Mouse (Mus musculus): Measurements from ENCODE around the gene Tmem231. TPM values are rescaled to one million over a fixed set of nuclear protein-coding genes. Genes with fewer than 3 reads are reported as not detected.

The Tmem231 gene
- polyA plus RNA-seq, 1 experiment: 4.5 TPM

DNA sequence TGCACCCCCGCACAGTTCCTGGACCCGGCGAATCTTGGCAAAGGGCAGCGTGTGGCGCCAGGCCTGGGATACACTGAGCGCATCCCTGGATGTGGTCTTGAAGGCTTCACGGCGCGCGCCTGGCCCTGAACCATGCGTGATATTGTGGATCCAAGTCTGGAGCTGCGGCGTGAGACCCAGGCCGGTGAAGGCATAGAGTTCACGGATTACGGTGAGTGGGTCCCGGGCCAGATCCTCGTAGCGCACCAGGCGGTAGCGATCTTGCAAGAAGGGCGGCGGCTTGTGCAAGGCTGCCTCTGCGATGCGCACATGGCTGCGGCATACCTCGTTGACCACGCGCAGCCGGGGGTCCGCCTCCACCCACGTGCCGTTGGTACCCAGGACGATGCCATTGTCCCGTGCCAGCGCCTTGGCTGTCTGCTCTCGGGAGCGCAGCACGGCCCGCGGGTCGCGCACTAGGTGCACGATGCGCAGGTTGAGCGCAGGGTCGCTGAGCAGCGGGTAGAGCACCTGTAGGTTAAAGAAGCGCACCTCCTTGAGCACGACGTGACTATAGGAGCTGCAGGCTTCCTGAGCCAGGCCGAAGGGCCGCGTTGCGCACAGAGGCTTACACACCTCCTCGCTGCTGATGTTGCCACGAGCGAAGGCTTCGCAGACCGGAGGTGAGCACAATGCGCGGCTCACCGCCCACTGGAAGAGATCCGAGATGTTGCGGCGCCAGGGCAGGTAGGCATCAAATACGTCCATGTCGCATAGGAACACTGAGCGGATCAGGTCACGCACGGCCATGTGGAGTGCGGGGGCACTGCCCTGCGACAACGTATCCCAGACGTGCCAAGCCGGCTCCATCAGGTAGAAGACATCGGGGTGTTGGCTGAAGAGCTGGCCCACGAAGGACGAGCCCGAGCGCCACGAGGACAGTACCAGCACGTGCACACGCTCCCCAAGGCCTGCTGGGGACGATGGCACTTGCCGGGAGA lies 43.5 kb downstream of the Tmem231 start:
- Histone ChIP-seq H3K27me3 (ENCODE audit: control insufficient read depth, insufficient read depth, insufficient read length) (peaks cover 14% of the 10 kb centered on the region), H3K4me2 (ENCODE audit: low read depth) (no peak overlapping the region), H3ac (ENCODE audit: control insufficient read depth, insufficient read length) (no peak overlapping the region), H3K4me3 (no peak overlapping the region), H3K79me2 (ENCODE audit: control insufficient read depth, insufficient read depth) (no peaks in the 10 kb centered on the region), H3K36me3 (ENCODE audit: control insufficient read depth, insufficient read depth) (no peaks in the 10 kb centered on the region)
- TF ChIP-seq MYOG (IDR thresholded peaks at IDR 0.05; ENCODE audit: control insufficient read depth in 1 of 3, insufficient read depth in 1 of 3, insufficient read length in 2 of 3, low read depth in 2 of 3) (peak in 2 of 3 experiments; percentile 12 to 21), CEBPB (IDR thresholded peaks at IDR 0.05; ENCODE audit: insufficient read depth, poor library complexity, severe bottlenecking) (no peak)

DNA sequence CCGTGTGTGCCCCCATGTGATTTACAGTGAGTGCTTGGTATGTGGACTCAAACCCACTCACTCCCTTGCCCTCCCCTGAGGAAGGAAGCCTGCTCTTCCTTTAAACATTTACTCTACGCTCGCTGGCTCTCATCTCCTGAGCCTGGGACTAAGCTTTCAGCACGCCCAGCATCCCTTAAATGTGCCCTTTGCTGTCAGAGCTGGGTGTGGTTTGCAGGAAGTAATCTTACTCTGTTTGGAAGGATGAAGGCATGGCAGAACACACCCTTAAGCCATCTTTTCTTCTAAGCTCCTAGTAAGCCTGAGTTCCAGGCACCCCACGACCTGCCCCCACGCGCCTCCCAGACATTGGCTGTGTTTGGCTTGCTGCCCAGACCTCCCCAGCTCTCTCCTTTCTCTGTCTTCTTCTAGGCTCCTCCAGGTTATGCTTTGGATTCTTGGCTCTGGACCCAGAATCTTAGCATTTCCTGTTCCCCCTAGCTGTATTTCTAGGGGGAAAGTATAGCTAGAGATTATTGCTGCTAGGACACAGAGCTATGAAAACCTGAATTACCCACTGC lies 45.5 kb downstream of the Tmem231 start:
- Histone ChIP-seq H3K4me2 (ENCODE audit: low read depth) (no peak overlapping the region), H3K27me3 (ENCODE audit: control insufficient read depth, insufficient read depth, insufficient read length) (peaks cover 14% of the 10 kb centered on the region), H3K79me2 (ENCODE audit: control insufficient read depth, insufficient read depth) (no peaks in the 10 kb centered on the region), H3K4me3 (no peak overlapping the region), H3K36me3 (ENCODE audit: control insufficient read depth, insufficient read depth) (no peaks in the 10 kb centered on the region), H3ac (ENCODE audit: control insufficient read depth, insufficient read length) (no peak overlapping the region)
- TF ChIP-seq POLR2AphosphoS2 (IDR thresholded peaks at IDR 0.05; ENCODE audit: insufficient read length, low read depth): no peak
- no peak for TF ChIP-seq USF1 (IDR thresholded peaks at IDR 0.05; ENCODE audit: low read depth)
- TF ChIP-seq TCF3 (IDR thresholded peaks at IDR 0.05; ENCODE audit: insufficient read length, low read depth): no peak
- no peak for TF ChIP-seq REST (IDR thresholded peaks at IDR 0.05; ENCODE audit: insufficient read depth, insufficient read length)
- TF ChIP-seq CEBPB (IDR thresholded peaks at IDR 0.05; ENCODE audit: insufficient read depth, poor library complexity, severe bottlenecking): no peak

DNA sequence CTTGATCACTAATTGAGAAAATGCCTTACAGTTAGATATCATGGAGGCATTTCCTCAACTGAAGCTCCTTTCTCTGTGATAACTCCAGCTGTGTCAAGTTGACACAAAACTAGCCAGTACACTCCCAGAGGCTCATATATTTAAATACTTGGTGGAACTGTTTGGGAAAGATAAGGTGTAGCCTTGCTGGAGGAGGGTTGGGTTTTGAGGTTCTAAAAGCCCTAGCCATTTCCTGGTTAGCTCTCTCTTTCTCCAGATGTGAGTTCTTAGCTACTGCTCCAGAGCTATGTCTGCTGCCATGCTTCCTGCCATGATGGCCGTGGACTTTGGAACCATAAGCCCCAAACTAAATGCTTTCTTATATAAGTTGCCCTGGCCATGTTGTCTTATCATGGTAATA lies 46.2 kb downstream of the Tmem231 start:
- peaks cover 14% of the 10 kb centered on the region for H3K27me3 ChIP-seq (ENCODE audit: control insufficient read depth, insufficient read depth, insufficient read length)
- no peak overlapping the region for H3ac ChIP-seq (ENCODE audit: control insufficient read depth, insufficient read length)
- H3K36me3 ChIP-seq (ENCODE audit: control insufficient read depth, insufficient read depth): no peaks in the 10 kb centered on the region
- TF ChIP-seq MYOG (IDR thresholded peaks at IDR 0.05; ENCODE audit: control insufficient read depth in 1 of 3, insufficient read depth in 1 of 3, insufficient read length in 2 of 3, low read depth in 2 of 3): no peak
- TF ChIP-seq POLR2A (IDR thresholded peaks at IDR 0.05; ENCODE audit: insufficient read length, low read depth): no peak
- no peak for TF ChIP-seq MYOD1 (IDR thresholded peaks at IDR 0.05; ENCODE audit: control insufficient read depth in 1 of 3, insufficient read length in 2 of 3, low read depth in 2 of 3)
- no peak overlapping the region for H3K4me2 ChIP-seq (ENCODE audit: low read depth)
- H3K4me3 ChIP-seq: no peak overlapping the region
- H3K79me2 ChIP-seq (ENCODE audit: control insufficient read depth, insufficient read depth): no peaks in the 10 kb centered on the region

DNA sequence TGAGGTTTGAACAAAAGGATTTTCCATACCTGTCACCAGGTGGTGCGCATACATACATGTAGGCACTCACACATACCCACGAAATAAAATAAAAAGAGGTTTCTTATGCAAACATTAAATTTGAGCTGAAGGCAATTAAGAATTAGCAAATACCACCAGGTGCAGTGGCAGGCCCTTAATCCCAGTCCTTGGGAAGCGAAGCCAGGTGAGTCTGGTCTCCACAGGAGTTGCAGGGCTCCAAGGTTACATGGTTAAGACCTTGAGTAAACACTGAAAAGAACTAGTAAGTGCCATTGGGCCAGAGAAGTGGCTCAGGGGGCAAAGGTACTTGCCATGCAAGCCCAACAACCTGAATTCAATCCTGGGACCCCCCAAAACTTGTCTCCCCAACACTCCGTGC lies 50.1 kb downstream of the Tmem231 start:
- H3K36me3 ChIP-seq (ENCODE audit: control insufficient read depth, insufficient read depth): no peaks in the 10 kb centered on the region
- no peak overlapping the region for H3K4me3 ChIP-seq
- no peaks in the 10 kb centered on the region for H3K79me2 ChIP-seq (ENCODE audit: control insufficient read depth, insufficient read depth)
- H3K4me2 ChIP-seq (ENCODE audit: low read depth): no peak overlapping the region
- no peaks in the 10 kb centered on the region for H3K27me3 ChIP-seq (ENCODE audit: control insufficient read depth, insufficient read depth, insufficient read length)
- H3ac ChIP-seq (ENCODE audit: control insufficient read depth, insufficient read length): no peak overlapping the region
- no peak for TF ChIP-seq MYOD1 (IDR thresholded peaks at IDR 0.05; ENCODE audit: control insufficient read depth in 1 of 3, insufficient read length in 2 of 3, low read depth in 2 of 3)
- no peak for TF ChIP-seq CEBPB (IDR thresholded peaks at IDR 0.05; ENCODE audit: insufficient read depth, poor library complexity, severe bottlenecking)
- TF ChIP-seq TCF3 (IDR thresholded peaks at IDR 0.05; ENCODE audit: insufficient read length, low read depth): no peak
- TF ChIP-seq SRF (IDR thresholded peaks at IDR 0.05; ENCODE audit: control insufficient read depth, insufficient read length, low read depth): no peak
- no peak for TF ChIP-seq E2F4 (IDR thresholded peaks at IDR 0.05; ENCODE audit: insufficient read depth)
- TF ChIP-seq TCF12 (IDR thresholded peaks at IDR 0.05; ENCODE audit: insufficient read depth, poor library complexity, severe bottlenecking): no peak

DNA sequence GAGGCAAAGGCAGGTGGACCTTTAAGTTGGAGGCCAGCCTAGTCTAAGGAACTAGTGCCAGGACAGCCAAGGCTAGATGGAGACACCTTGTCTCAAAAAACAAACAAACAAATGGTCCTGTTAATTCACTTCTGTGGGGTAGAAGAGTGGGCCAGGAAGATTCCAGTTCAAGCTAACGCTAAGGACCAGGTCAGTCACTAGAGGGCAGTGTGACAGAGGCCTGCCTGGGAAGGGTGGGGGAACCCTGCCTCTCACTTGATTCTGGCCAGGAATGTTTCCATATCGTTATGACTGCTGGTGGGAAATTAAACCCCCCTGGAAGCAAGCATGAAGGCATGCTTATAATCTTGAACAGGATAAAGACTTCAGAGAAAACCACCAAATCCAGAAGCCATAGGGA lies 52.1 kb downstream of the Tmem231 start:
- TF ChIP-seq TCF12 (IDR thresholded peaks at IDR 0.05; ENCODE audit: insufficient read depth, poor library complexity, severe bottlenecking): no peak
- no peak for TF ChIP-seq MAX (IDR thresholded peaks at IDR 0.05; ENCODE audit: low read depth)
- TF ChIP-seq E2F4 (IDR thresholded peaks at IDR 0.05; ENCODE audit: insufficient read depth): no peak
- TF ChIP-seq MYOD1 (IDR thresholded peaks at IDR 0.05; ENCODE audit: control insufficient read depth in 1 of 3, insufficient read length in 2 of 3, low read depth in 2 of 3): no peak
- TF ChIP-seq POLR2AphosphoS2 (IDR thresholded peaks at IDR 0.05; ENCODE audit: insufficient read length, low read depth): no peak
- no peak for TF ChIP-seq TCF3 (IDR thresholded peaks at IDR 0.05; ENCODE audit: insufficient read length, low read depth)
- TF ChIP-seq POLR2A (IDR thresholded peaks at IDR 0.05; ENCODE audit: insufficient read length, low read depth): no peak
- no peak for TF ChIP-seq SRF (IDR thresholded peaks at IDR 0.05; ENCODE audit: control insufficient read depth, insufficient read length, low read depth)
- no peak for TF ChIP-seq CEBPB (IDR thresholded peaks at IDR 0.05; ENCODE audit: insufficient read depth, poor library complexity, severe bottlenecking)
- TF ChIP-seq MYOG (IDR thresholded peaks at IDR 0.05; ENCODE audit: control insufficient read depth in 1 of 3, insufficient read depth in 1 of 3, insufficient read length in 2 of 3, low read depth in 2 of 3): no peak
- TF ChIP-seq REST (IDR thresholded peaks at IDR 0.05; ENCODE audit: insufficient read depth, insufficient read length): no peak
- TF ChIP-seq USF1 (IDR thresholded peaks at IDR 0.05; ENCODE audit: low read depth): no peak
- H3K4me3 ChIP-seq: no peak overlapping the region

More for the DNA sequence above, 52.1 kb downstream of the Tmem231 start:
- no peaks in the 10 kb centered on the region for H3K27me3 ChIP-seq (ENCODE audit: control insufficient read depth, insufficient read depth, insufficient read length)
- H3K4me2 ChIP-seq (ENCODE audit: low read depth): no peak overlapping the region
- H3K36me3 ChIP-seq (ENCODE audit: control insufficient read depth, insufficient read depth): no peaks in the 10 kb centered on the region
- no peaks in the 10 kb centered on the region for H3K79me2 ChIP-seq (ENCODE audit: control insufficient read depth, insufficient read depth)
- no peak overlapping the region for H3ac ChIP-seq (ENCODE audit: control insufficient read depth, insufficient read length)

All from myocyte (in vitro differentiated cells).